Mouse (Mus musculus): ENCODE measurements around the gene Nipsnap2.
A peak's percentile ranks its signal among the peaks of the same experiment; 100 is the strongest.
"Not testable (repeated sequence)": the region's sequence is repeated elsewhere in the genome, so short reads cannot be mapped to it uniquely, and the experiment has no call there.

Nipsnap2 gene

GRCm38 (mm10) chr5:129724834-129725773, at the start of gene Nipsnap2:
Nipsnap2 (plus strand) TSS chr5:129725063.
- peak; percentile 93 for DNase-seq (ENCODE audit: inconsistent ontology term)

GRCm38 (mm10) chr5:129685141-129685540, 39.7 kb upstream of the Nipsnap2 start:
- not testable (repeated sequence) for DNase-seq (ENCODE audit: inconsistent ontology term)

GRCm38 (mm10) chr5:129687621-129688020, 37.2 kb upstream of the Nipsnap2 start:
- no peak for DNase-seq (ENCODE audit: inconsistent ontology term)

GRCm38 (mm10) chr5:129690528-129690927, 34.3 kb upstream of the Nipsnap2 start:
- DNase-seq (ENCODE audit: inconsistent ontology term) = no peak

- peak; percentile 22 for DNase-seq (ENCODE audit: inconsistent ontology term)
These were observed 24.4 kb upstream of the Nipsnap2 start for GRCm38 (mm10) chr5:129700506-129700905.

- no peak for DNase-seq (ENCODE audit: inconsistent ontology term)
These were observed 23.2 kb upstream of the Nipsnap2 start for GRCm38 (mm10) chr5:129701706-129702105.

- no peak for DNase-seq (ENCODE audit: inconsistent ontology term)
These were observed 21.5 kb upstream of the Nipsnap2 start for GRCm38 (mm10) chr5:129703368-129703767.

- DNase-seq (ENCODE audit: inconsistent ontology term) = no peak
These were observed 16.5 kb upstream of the Nipsnap2 start, which contains the start of gene Sept14 for GRCm38 (mm10) chr5:129708412-129708811. Sept14 (minus strand) TSS chr5:129708512.

- peak; percentile 96 for DNase-seq (ENCODE audit: inconsistent ontology term)
These were observed 9.5 kb upstream of the Nipsnap2 start, which contains the start of gene Mrps17 for GRCm38 (mm10) chr5:129715326-129715861. Mrps17 (plus strand) TSS chr5:129715497.

GRCm38 (mm10) chr5:129717016-129717415, 7.8 kb upstream of the Nipsnap2 start:
- DNase-seq (ENCODE audit: inconsistent ontology term) = no peak

GRCm38 (mm10) chr5:129720176-129720575, 4.7 kb upstream of the Nipsnap2 start:
- no peak for DNase-seq (ENCODE audit: inconsistent ontology term)

- no peak for DNase-seq (ENCODE audit: inconsistent ontology term)
These were observed 595 bp upstream of the Nipsnap2 start for GRCm38 (mm10) chr5:129724268-129724667.

GRCm38 (mm10) chr5:129725774-129726392, 1.0 kb downstream of the Nipsnap2 start:
- no peak for DNase-seq (ENCODE audit: inconsistent ontology term)

GRCm38 (mm10) chr5:129726784-129727183, 1.9 kb downstream of the Nipsnap2 start:
- no peak for DNase-seq (ENCODE audit: inconsistent ontology term)

GRCm38 (mm10) chr5:129729286-129729685, 4.4 kb downstream of the Nipsnap2 start:
- DNase-seq (ENCODE audit: inconsistent ontology term) = no peak

- DNase-seq (ENCODE audit: inconsistent ontology term) = peak; percentile 35
These were observed 5.5 kb downstream of the Nipsnap2 start for GRCm38 (mm10) chr5:129730344-129730743.

GRCm38 (mm10) chr5:129731021-129731420, 6.2 kb downstream of the Nipsnap2 start:
- DNase-seq (ENCODE audit: inconsistent ontology term) = no peak

- DNase-seq (ENCODE audit: inconsistent ontology term) = peak; percentile 17
These were observed 16.1 kb downstream of the Nipsnap2 start for GRCm38 (mm10) chr5:129740976-129741375.

- no peak for DNase-seq (ENCODE audit: inconsistent ontology term)
These were observed 18.1 kb downstream of the Nipsnap2 start for GRCm38 (mm10) chr5:129742903-129743488.

- no peak for DNase-seq (ENCODE audit: inconsistent ontology term)
These were observed 19.2 kb downstream of the Nipsnap2 start for GRCm38 (mm10) chr5:129744050-129744449.

GRCm38 (mm10) chr5:129756886-129757285, 32.0 kb downstream of the Nipsnap2 start:
- no peak for DNase-seq (ENCODE audit: inconsistent ontology term)

GRCm38 (mm10) chr5:129759929-129760480, 35.1 kb downstream of the Nipsnap2 start:
- DNase-seq (ENCODE audit: inconsistent ontology term) = no peak

Measured in Muller cell, postnatal 12 days (primary cell).